Mouse (Mus musculus) liver, embryonic 16.5 days (tissue): ENCODE measurements around the gene Gm16181. TPM values are rescaled to one million over a fixed set of nuclear protein-coding genes. Genes with fewer than 3 reads are reported as not detected.

Experiments
- ATAC-seq: fragments of 200-750 bp; cut with Nextera tagmentation; 2 replicates; pipeline ENCODE4 v1.8.0; 2017; ENCODE audit warnings: low read depth, mild to moderate bottlenecking, moderate number of reproducible peaks, moderate library complexity
- H3K27ac ChIP-seq: fragments of 300-500 bp; sonication (generic); 2 replicates; pipeline ENCODE4 v1.5.1; 2014; ENCODE audit warnings: mild to moderate bottlenecking, low read length
- H3K27me3 ChIP-seq: fragments of 300-500 bp; sonication (generic); 2 replicates; pipeline ENCODE4 v1.6.1; 2014; ENCODE audit warnings: low read depth, low read length, mixed read lengths; ENCODE audit not compliant: control insufficient read depth, insufficient read depth
- H3K36me3 ChIP-seq: fragments of 300-500 bp; sonication (generic); 2 replicates; pipeline ENCODE4 v1.6.1; 2014; ENCODE audit warnings: mild to moderate bottlenecking; ENCODE audit not compliant: control insufficient read depth, insufficient read depth
- H3K4me1 ChIP-seq: fragments of 300-500 bp; sonication (generic); 2 replicates; pipeline ENCODE4 v1.6.1; 2014; ENCODE audit warnings: low read depth, low read length, mixed read lengths; ENCODE audit not compliant: control insufficient read depth
- H3K4me2 ChIP-seq: fragments of 300-500 bp; sonication (generic); 2 replicates; pipeline ENCODE4 v1.6.1; 2014; ENCODE audit warnings: low read depth, low read length, mixed read lengths
- H3K4me3 ChIP-seq: fragments of 300-500 bp; sonication (generic); 2 replicates; pipeline ENCODE4 v1.5.1; 2014; ENCODE audit warnings: low read depth, mild to moderate bottlenecking, low read length
- H3K9ac ChIP-seq: fragments of 300-500 bp; sonication (generic); 2 replicates; pipeline ENCODE4 v1.6.1; 2014; ENCODE audit warnings: low read depth, low read length
- H3K9me3 ChIP-seq: fragments of 300-500 bp; sonication (generic); replicated peaks from 2 replicates; pipeline ENCODE4 v1.6.1; 2016; ENCODE audit warnings: low read length; ENCODE audit not compliant: control insufficient read depth
- WGBS: fragments of 180-500 bp; shearing (Covaris S2); extraction: QIAGEN DNeasy Blood & Tissue Kit; methylation state at CpG from one replicate; pipeline ENCODE4 v1.1.7; 2014; ENCODE audit not compliant: insufficient replicate concordance; 5-methylcytosine and 5-hydroxymethylcytosine counted together
- polyA plus RNA-seq: library from polyadenylated mRNA; unstranded; fragments of >200 nt; fragmentation: Nextera tagmentation; extraction: Ambion mirVana; gene quantifications from 2 replicates; pipeline ENCODE4 v1.2.1, GENCODE M21; 2015

The Gm16181 gene
- polyA plus RNA-seq, 1 experiment from 2014 or later, result not detected

DNA sequence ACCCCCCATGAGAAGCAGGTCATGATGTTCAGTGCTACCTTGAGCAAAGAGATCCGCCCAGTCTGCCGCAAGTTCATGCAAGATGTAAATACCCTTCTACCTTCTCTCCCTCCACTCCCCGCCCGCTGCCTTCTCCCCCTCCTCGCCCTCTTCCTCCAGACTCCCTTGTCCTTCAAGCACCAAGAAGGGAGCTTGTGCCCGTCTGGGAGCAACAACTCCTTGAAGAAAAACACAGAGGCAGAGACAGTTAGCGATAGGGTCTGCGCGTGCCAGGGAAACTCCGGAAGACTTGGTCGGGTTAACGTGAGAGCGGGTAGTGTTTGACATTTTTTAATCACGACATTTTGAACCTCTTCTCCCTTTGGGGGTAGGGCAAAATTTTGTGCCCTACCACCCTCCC, 28.4 kb downstream of the Gm16181 start:
- 88% methylated on average over 14 of the region's 14 CpGs for WGBS
- H3K4me1 ChIP-seq, result peaks cover 19% of the 10 kb centered on the region
- H3K4me2 ChIP-seq, result no peak overlapping the region
- no peak overlapping the region for H3K4me3 ChIP-seq
- H3K27ac ChIP-seq, result no peak overlapping the region
- H3K36me3 ChIP-seq, result peaks cover 98% of the 10 kb centered on the region
- H3K27me3 ChIP-seq, result no peaks in the 10 kb centered on the region
- ATAC-seq, result no peak
- no peaks in the 10 kb centered on the region for H3K9me3 ChIP-seq
- no peak overlapping the region for H3K9ac ChIP-seq

DNA sequence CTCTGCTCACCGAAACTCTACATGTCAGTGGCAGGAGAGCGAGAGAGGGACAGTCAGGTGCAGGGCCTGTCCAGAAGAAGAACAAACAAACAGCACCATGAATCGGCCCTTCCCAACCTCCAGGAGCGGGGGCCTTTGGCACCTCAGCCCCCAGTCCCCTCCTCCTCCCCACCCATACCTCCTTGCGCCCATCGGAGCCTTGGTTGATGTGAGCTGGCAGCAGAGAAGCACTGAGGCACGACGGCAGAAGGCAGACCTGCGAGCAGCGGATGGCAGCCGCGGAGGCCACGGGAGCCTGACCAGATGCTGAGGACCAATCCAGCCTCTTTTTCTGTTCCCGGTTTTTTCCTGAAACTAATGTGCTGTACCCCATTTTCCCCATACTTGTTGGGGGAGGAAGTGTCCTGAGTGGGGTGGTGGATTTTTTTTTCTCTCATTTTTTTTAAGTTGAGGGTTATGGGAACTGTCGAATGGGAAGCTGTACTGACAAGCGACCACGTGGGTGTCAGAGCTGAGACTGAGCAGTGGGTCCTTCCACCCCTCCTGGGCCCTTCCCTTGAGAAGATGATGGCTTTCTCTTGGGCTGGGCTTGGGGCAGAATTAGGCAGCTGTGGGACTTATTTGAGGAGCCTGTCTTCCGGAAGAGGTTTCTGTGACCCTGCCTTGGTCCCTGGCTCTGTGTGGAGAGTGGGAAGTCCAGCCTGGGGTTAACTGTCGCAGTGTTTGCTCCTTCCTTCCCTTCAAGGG, 29.0 kb downstream of the Gm16181 start:
- no peak for ATAC-seq
- Histone ChIP-seq H3K36me3 (peaks cover 94% of the 10 kb centered on the region), H3K9ac (no peak overlapping the region), H3K27me3 (no peaks in the 10 kb centered on the region), H3K4me3 (no peak overlapping the region), H3K4me2 (no peak overlapping the region), H3K27ac (no peak overlapping the region), H3K4me1 (peaks cover 13% of the 10 kb centered on the region), H3K9me3 (no peaks in the 10 kb centered on the region)
- 82% methylated on average over 19 of the region's 19 CpGs for WGBS

GRCm38 (mm10) chr17:35250348-35251120, 29.9 kb downstream of the Gm16181 start:
- Histone ChIP-seq H3K9ac (no peak overlapping the region), H3K4me3 (no peak overlapping the region), H3K9me3 (no peaks in the 10 kb centered on the region), H3K4me2 (no peak overlapping the region), H3K4me1 (peaks cover 4% of the 10 kb centered on the region), H3K27me3 (no peaks in the 10 kb centered on the region), H3K27ac (no peak overlapping the region), H3K36me3 (peaks cover 85% of the 10 kb centered on the region)
- 89% methylated on average over 3 of the region's 3 CpGs for WGBS
- ATAC-seq, result no peak

- Histone ChIP-seq H3K9ac (no peak overlapping the region), H3K9me3 (no peaks in the 10 kb centered on the region), H3K27ac (no peak overlapping the region), H3K36me3 (peaks cover 78% of the 10 kb centered on the region), H3K27me3 (no peaks in the 10 kb centered on the region), H3K4me2 (no peak overlapping the region), H3K4me1 (peaks cover 3% of the 10 kb centered on the region), H3K4me3 (no peak overlapping the region)
- WGBS, result 77% methylated on average over 15 of the region's 15 CpGs
- peak; percentile 11; the same call in 1 of the 2 replicates for ATAC-seq
These were observed 30.6 kb downstream of the Gm16181 start for GRCm38 (mm10) chr17:35251162-35251719.

DNA sequence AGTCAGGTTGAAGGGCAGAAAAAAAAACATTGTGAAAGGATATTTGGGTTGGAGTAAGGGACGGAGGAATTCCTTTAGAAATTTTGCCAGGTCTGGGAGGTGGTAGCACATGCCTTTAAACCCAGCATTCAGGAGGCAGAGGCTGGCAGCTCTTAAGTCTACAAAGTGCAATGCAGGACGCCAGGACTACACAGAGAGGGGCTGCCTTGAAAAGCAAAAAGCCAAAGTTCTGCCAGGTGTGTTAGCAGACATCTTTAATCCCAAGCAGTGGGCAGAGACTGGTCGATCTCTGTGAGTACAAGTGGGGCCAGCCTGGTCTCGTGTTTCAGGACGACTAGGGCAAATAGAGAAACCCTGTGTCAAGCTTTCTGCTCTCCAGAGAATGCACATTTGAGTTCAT, 31.3 kb downstream of the Gm16181 start:
- Histone ChIP-seq H3K27ac (no peak overlapping the region), H3K4me1 (no peaks in the 10 kb centered on the region; the same call in 1 of the 2 replicates), H3K27me3 (no peaks in the 10 kb centered on the region), H3K4me3 (no peak overlapping the region), H3K9ac (no peak overlapping the region), H3K36me3 (peaks cover 70% of the 10 kb centered on the region), H3K4me2 (no peak overlapping the region), H3K9me3 (no peaks in the 10 kb centered on the region)
- no peak for ATAC-seq
- 79% methylated on average over 5 of the region's 5 CpGs for WGBS

GRCm38 (mm10) chr17:35252619-35253292, 32.1 kb downstream of the Gm16181 start:
- H3K27ac ChIP-seq, result no peak overlapping the region
- 80% methylated on average over 18 of the region's 18 CpGs for WGBS

GRCm38 (mm10) chr17:35253293-35254093, 32.9 kb downstream of the Gm16181 start:
- ATAC-seq, result no peak
- Histone ChIP-seq H3K36me3 (peaks cover 55% of the 10 kb centered on the region), H3K4me1 (peaks cover 6% of the 10 kb centered on the region; the same call in 1 of the 2 replicates), H3K4me2 (no peak overlapping the region), H3K9me3 (no peaks in the 10 kb centered on the region), H3K27me3 (no peaks in the 10 kb centered on the region), H3K9ac (no peak overlapping the region), H3K4me3 (no peak overlapping the region), H3K27ac (no peak overlapping the region)
- WGBS, result 82% methylated on average over 32 of the region's 32 CpGs

More at GRCm38 (mm10) chr17:35252619-35253292, 32.1 kb downstream of the Gm16181 start:
- no peak overlapping the region for H3K4me3 ChIP-seq
- no peaks in the 10 kb centered on the region for H3K9me3 ChIP-seq
- no peaks in the 10 kb centered on the region for H3K27me3 ChIP-seq
- H3K4me2 ChIP-seq, result no peak overlapping the region
- peaks cover 63% of the 10 kb centered on the region for H3K36me3 ChIP-seq
- peaks cover 3% of the 10 kb centered on the region; the same call in 1 of the 2 replicates for H3K4me1 ChIP-seq
- no peak overlapping the region for H3K9ac ChIP-seq
- no peak for ATAC-seq
